In the genomic region with DNA sequence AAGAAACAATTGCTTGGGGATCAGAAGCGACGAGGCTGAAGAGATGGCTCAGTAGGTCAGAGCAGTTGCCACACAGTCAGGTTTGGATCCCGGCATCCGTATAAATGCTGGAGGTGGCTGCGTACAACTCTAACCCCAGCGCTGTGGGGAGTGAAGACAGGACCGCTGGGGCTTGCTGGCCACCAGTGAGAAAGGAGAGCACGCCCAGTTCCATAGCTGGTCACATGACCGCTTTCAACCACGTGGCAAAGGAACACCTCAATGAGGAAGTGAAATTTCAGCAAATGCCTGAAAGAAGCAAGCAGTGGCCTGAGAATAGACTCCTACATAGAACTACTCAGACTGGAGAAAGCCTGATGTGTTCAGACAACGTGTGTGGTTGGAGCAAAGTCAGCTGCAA, we compare ENCODE assay signal across 7 mouse cellular contexts.
DNase-seq lines count a peak whose midpoint lies in the region; ATAC-seq and TF ChIP-seq lines count a peak whose summit lies in the region.

No protein-coding gene starts in this region.

- TF ChIP-seq EP300 in MEL (IDR thresholded peaks at IDR 0.05; ENCODE audit: low read depth in 1 of 2, low read length in 2 of 2): no peak

- H3K27ac ChIP-seq in kidney, adult 2 months (ENCODE audit: insufficient read depth, low read depth, low read length): peak overlapping the region; percentile 20; the same call in 1 of the 2 replicates
- H3K27ac ChIP-seq in kidney, embryonic 14.5 days (ENCODE audit: low read depth, low read length): no peak overlapping the region
- no peak overlapping the region for H3K27ac ChIP-seq in MEL (ENCODE audit: control insufficient read depth, low read depth, low read length)

- TF ChIP-seq POLR2A in kidney, adult 2 months (IDR thresholded peaks at IDR 0.05; ENCODE audit: low read depth, low read length): no peak
- no peak for TF ChIP-seq POLR2A in MEL (IDR thresholded peaks at IDR 0.05; ENCODE audit: control insufficient read depth in 1 of 2, insufficient read depth in 1 of 2, low read depth in 1 of 2, low read length in 2 of 2, poor library complexity in 1 of 2)

- no peaks in the 10 kb centered on the region for H3K27me3 ChIP-seq in kidney, adult 2 months (replicated peaks; ENCODE audit: control insufficient read depth, insufficient read depth, low read length)
- H3K27me3 ChIP-seq in kidney, embryonic 14.5 days (ENCODE audit: control insufficient read depth, insufficient read depth, low read length): no peaks in the 10 kb centered on the region
- H3K27me3 ChIP-seq in MEL (ENCODE audit: control insufficient read depth in 1 of 2, insufficient read depth in 2 of 2, low read length in 2 of 2): no peaks in the 10 kb centered on the region

- DNase-seq in kidney, adult 2 months: peak; percentile 32
- peak; percentile 7 for DNase-seq in MEL (ENCODE audit: low read depth, low spot score)
- no peak for DNase-seq in thymus, postnatal 4 days
- DNase-seq in left cerebral cortex, postnatal 36 days (ENCODE audit: low spot score in 2 of 2): no peak

- 79% methylated on average over 11 of the region's 11 CpGs for WGBS in kidney, adult 2 months
- 81% methylated on average over 11 of the region's 11 CpGs for WGBS in kidney, embryonic 14.5 days

- intact Hi-C loops in left cerebral cortex, postnatal 36 days (cut with DNase I): loop anchor here (5.0 to 10.0 kb wide), 3 partner anchors 188 to 688 kb away; partner anchors contain the start of gene Rap2a

- H3K4me2 ChIP-seq in kidney, embryonic 14.5 days (replicated peaks; ENCODE audit: low read depth, low read length): no peak overlapping the region

- no peaks in the 10 kb centered on the region; the same call in 1 of the 2 replicates for H3K4me1 ChIP-seq in kidney, adult 2 months (ENCODE audit: control insufficient read depth, insufficient read depth, low read length)
- H3K4me1 ChIP-seq in kidney, embryonic 14.5 days (ENCODE audit: control insufficient read depth, insufficient read depth, low read length): no peaks in the 10 kb centered on the region
- H3K4me1 ChIP-seq in MEL (ENCODE audit: control insufficient read depth in 1 of 2, insufficient read depth in 2 of 2, low read length in 2 of 2): no peaks in the 10 kb centered on the region

- no peak for TF ChIP-seq RAD21 in MEL (IDR thresholded peaks at IDR 0.05; ENCODE audit: low read depth, low read length)

- TF ChIP-seq CTCF in kidney, adult 2 months (conservative IDR thresholded peaks at IDR 0.05; ENCODE audit: insufficient read depth, insufficient read length, low read depth, low read length): no peak
- TF ChIP-seq CTCF in MEL (IDR thresholded peaks at IDR 0.05 in 2 of 3, conservative IDR thresholded peaks at IDR 0.05 in 1 of 3; ENCODE audit: control insufficient read depth in 1 of 3, insufficient read depth in 1 of 3, low read depth in 2 of 3, low read length in 3 of 3, poor library complexity in 1 of 3, severe bottlenecking in 1 of 3): no peak

- H3K79me2 ChIP-seq in MEL (ENCODE audit: control insufficient read depth, insufficient read depth, low read length, poor library complexity): no peaks in the 10 kb centered on the region

- H3K4me3 ChIP-seq in kidney, adult 2 months (ENCODE audit: insufficient read depth, low read depth, low read length): no peak overlapping the region
- no peak overlapping the region for H3K4me3 ChIP-seq in kidney, embryonic 14.5 days (ENCODE audit: low read length)
- H3K4me3 ChIP-seq in MEL (ENCODE audit: control insufficient read depth in 1 of 2, insufficient read depth in 1 of 2, low read depth in 2 of 2, low read length in 2 of 2): no peak overlapping the region

- H3K9ac ChIP-seq in kidney, embryonic 14.5 days (ENCODE audit: low read depth, low read length): no peak overlapping the region
- no peak overlapping the region for H3K9ac ChIP-seq in MEL (ENCODE audit: control insufficient read depth, low read depth, low read length, poor library complexity, severe bottlenecking)

- no peaks in the 10 kb centered on the region for H3K36me3 ChIP-seq in kidney, adult 2 months (ENCODE audit: control insufficient read depth, insufficient read depth, low read length)
- H3K36me3 ChIP-seq in kidney, embryonic 14.5 days (ENCODE audit: control insufficient read depth, insufficient read depth, low read length): no peaks in the 10 kb centered on the region
- H3K36me3 ChIP-seq in MEL (ENCODE audit: control insufficient read depth in 1 of 2, insufficient read depth in 2 of 2, low read length in 2 of 2): no peaks in the 10 kb centered on the region

- ATAC-seq in kidney, embryonic 14.5 days (ENCODE audit: low FRiP score, low TSS enrichment): no peak
- ATAC-seq in common myeloid progenitor, adult 5-6 weeks (replicated peaks; ENCODE audit: low read depth, poor library complexity, severe bottlenecking): peak; percentile 74
- ATAC-seq in megakaryocyte progenitor cell, adult 5-6 weeks (replicated peaks; ENCODE audit: poor library complexity): peak; percentile 81

- no peaks in the 10 kb centered on the region for H3K9me3 ChIP-seq in kidney, embryonic 14.5 days (ENCODE audit: control insufficient read depth, low read length)
- no peaks in the 10 kb centered on the region for H3K9me3 ChIP-seq in MEL (replicated peaks; ENCODE audit: insufficient read depth, low read length)

TF ChIP-seq in MEL, 35 proteins besides CTCF, POLR2A, EP300 and RAD21:
- TF ChIP-seq USF1 (IDR thresholded peaks at IDR 0.05; ENCODE audit: low read depth, low read length) (peak; percentile 78), USF2 (IDR thresholded peaks at IDR 0.05; ENCODE audit: borderline replicate concordance in 1 of 2, insufficient read depth in 1 of 2, low read depth in 1 of 2, low read length in 2 of 2) (0 out of 4 replicates have a peak, but pooled peaks of 1 of the 2 experiments have one; percentile 42), ZC3H11A (IDR thresholded peaks at IDR 0.05; ENCODE audit: low read depth, low read length) (no peak)

Comparison
In these comparisons a context has a peak if more than half of its experiments do, and no peak if none do; other contexts are left out.
1. DNase-seq: peak in kidney, adult 2 months (single experiment) and MEL (single experiment); none in thymus, postnatal 4 days (single experiment) and left cerebral cortex, postnatal 36 days (0 of 2).